Mouse (Mus musculus) liver, embryonic 18 days (tissue): ENCODE measurements around the gene Tceanc. TPM values are rescaled to one million over a fixed set of nuclear protein-coding genes. Genes with fewer than 3 reads are reported as not detected.

ENCODE experiments used
- polyA plus RNA-seq: library from polyadenylated mRNA; depleted of rRNA; stranded (reverse); fragments of >200 nt; gene quantifications from 2 replicates; pipeline ENCODE4 v1.2.3, GENCODE M21; 2012; rRNA removed

The Tceanc gene
- 0.82 and 0.90 TPM in 2 replicates for polyA plus RNA-seq

GRCm38 (mm10) chrX:166518345-166518744 is at the start of gene Tceanc:
Tceanc (minus strand) TSS chrX:166518567.

GRCm38 (mm10) chrX:166479365-166479983 is 38.9 kb downstream of the Tceanc start, which contains the start of gene Rab9:
Rab9 (minus strand) TSS chrX:166479867.

Other genes with a start within 250 kb of the Tceanc start
- gene Trappc2, start 78.0 kb downstream of the Tceanc start, polyA plus RNA-seq = 4.3 and 4.4 TPM in 2 replicates
- 1.4 TPM in 2 replicates for gene Ofd1, start 77.9 kb downstream of the Tceanc start, polyA plus RNA-seq
- 23.9 and 28.8 TPM in 2 replicates for gene Rab9, start 38.7 kb downstream of the Tceanc start, polyA plus RNA-seq
- 0.22 and 0.26 TPM in 2 replicates for gene Egfl6, start 67.2 kb upstream of the Tceanc start, polyA plus RNA-seq